In the genomic region with DNA sequence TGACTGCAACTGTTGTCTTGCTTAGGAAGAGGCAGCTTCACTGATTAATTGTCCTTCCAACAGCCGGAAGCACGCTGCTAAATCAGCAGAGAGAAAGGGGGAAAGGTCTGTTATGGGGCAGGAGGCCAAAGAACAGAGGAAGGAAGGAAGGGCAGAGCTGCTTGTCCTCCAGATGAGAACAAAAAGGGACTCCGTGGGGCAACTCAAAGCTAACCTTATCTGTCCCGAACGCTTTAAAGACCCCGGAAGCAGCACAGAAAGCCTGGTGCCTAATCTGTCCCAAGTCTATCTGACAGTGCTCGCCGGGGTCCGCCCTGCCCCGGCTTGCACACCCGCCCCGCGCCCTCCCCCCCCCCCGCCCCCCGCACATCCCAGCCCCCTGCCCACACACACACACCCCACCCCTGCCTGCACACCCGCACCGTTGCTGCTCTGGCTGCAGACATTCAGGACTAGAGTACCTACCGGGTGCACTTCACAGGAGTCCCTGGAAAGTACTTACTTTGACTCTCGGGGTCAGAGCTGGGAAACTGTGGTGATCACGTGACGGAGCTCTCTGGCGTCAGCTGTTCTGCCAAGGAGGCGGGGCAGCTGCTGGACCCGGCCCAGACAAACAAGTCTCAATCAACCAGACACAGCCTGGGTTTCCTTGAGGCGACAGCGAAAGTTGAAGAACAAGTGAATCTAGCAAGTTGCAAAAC, we compare ENCODE assay signal across 8 mouse cellular contexts. TPM values are rescaled to one million over a fixed set of nuclear protein-coding genes. Genes with fewer than 3 reads are reported as not detected.
A peak's percentile ranks its signal among the peaks of the same experiment; 100 is the strongest.
DNase-seq lines count a peak whose midpoint lies in the region; ATAC-seq lines count a peak whose summit lies in the region.

A gene (minus strand): TSS at position 649 of the 701 bp plus-strand sequence.

- DNase-seq in ES-CJ7 (ENCODE audit: low read depth, low spot score), result peak; percentile 89
- peak; percentile 60 for DNase-seq in c-Kit-positive CD71-negative TER-119-negative erythroid progenitor cells, embryonic 14.5 days (ENCODE audit: low read depth)
- peak; percentile 67 for DNase-seq in layer of hippocampus, adult 9-10 months (ENCODE audit: low spot score)
- DNase-seq in ovary, adult 18-20 months (ENCODE audit: low spot score), result peak; percentile 82
- DNase-seq in thymus, postnatal 14 days, result peak; percentile 71

- H3K27me3 ChIP-seq in forebrain, embryonic 15.5 days, result no peaks in the 10 kb centered on the region; the same call in 1 of the 2 replicates
- no peaks in the 10 kb centered on the region for H3K27me3 ChIP-seq in lung, embryonic 16.5 days (ENCODE audit: control insufficient read depth, insufficient read depth, low read depth, low read length)

- peak; percentile 62 for ATAC-seq in forebrain, embryonic 15.5 days (replicated peaks)
- ATAC-seq in hematopoietic stem cell, adult 5-6 weeks (replicated peaks in 1 of 2; ENCODE audit: insufficient read depth in 1 of 2, low FRiP score in 2 of 2, low TSS enrichment in 1 of 2, low read depth in 1 of 2, poor library complexity in 2 of 2, severe bottlenecking in 2 of 2), result peak; percentile 80 to 85
- ATAC-seq in lung, embryonic 16.5 days (ENCODE audit: low read depth), result peak; percentile 88

- H3K9ac ChIP-seq in forebrain, embryonic 15.5 days (replicated peaks), result peak within 1 kb of the TSS; percentile 41
- peak within 1 kb of the TSS; percentile 62 for H3K9ac ChIP-seq in lung, embryonic 16.5 days (ENCODE audit: low read length)

- H3K4me2 ChIP-seq in forebrain, embryonic 15.5 days (replicated peaks), result peak within 1 kb of the TSS; percentile 68
- peak within 1 kb of the TSS; percentile 68 for H3K4me2 ChIP-seq in lung, embryonic 16.5 days (ENCODE audit: low read depth, low read length)

- H3K27ac ChIP-seq in forebrain, embryonic 15.5 days (replicated peaks), result no peak within 1 kb of the TSS
- peak within 1 kb of the TSS; percentile 52 for H3K27ac ChIP-seq in lung, embryonic 16.5 days (ENCODE audit: low read length)

- H3K9me3 ChIP-seq in forebrain, embryonic 15.5 days, result no peaks in the 10 kb centered on the region
- no peaks in the 10 kb centered on the region for H3K9me3 ChIP-seq in lung, embryonic 16.5 days (ENCODE audit: control insufficient read depth, low read length)

- peak within 1 kb of the TSS; percentile 42 for H3K4me3 ChIP-seq in forebrain, embryonic 15.5 days
- peak within 1 kb of the TSS; percentile 56 for H3K4me3 ChIP-seq in lung, embryonic 16.5 days (ENCODE audit: low read length)

- H3K36me3 ChIP-seq in forebrain, embryonic 15.5 days, result no peaks in the 10 kb centered on the region
- H3K36me3 ChIP-seq in lung, embryonic 16.5 days (ENCODE audit: control insufficient read depth, insufficient read depth, low read length), result 0 out of 2 replicates have a peak, but pooled peaks cover 2% of the 10 kb centered on the region

- under 1% methylated on average over 26 of the region's 26 CpGs for WGBS in forebrain, embryonic 15.5 days
- 0% methylated on average over 21 of the region's 26 CpGs for WGBS in lung, embryonic 16.5 days

- H3K4me1 ChIP-seq in forebrain, embryonic 15.5 days, result peaks cover 25% of the 10 kb centered on the region
- peaks cover 8% of the 10 kb centered on the region; the same call in 1 of the 2 replicates for H3K4me1 ChIP-seq in lung, embryonic 16.5 days (replicated peaks; ENCODE audit: control insufficient read depth, insufficient read depth, low read length)

RNA-seq across cellular contexts. Expression of the gene that starts here (rescaled TPM):
- 14.1 and 15.3 TPM in 2 replicates for polyA plus RNA-seq in forebrain, embryonic 15.5 days (2015; fragmentation: Nextera tagmentation; extraction: Ambion mirVana)
- total RNA-seq in hematopoietic stem cell, adult 5-6 weeks (2017), result 15.0 and 21.2 TPM in 2 replicates
- 69.7 and 70.1 TPM in 2 replicates for polyA plus RNA-seq in lung, embryonic 16.5 days (2015; fragmentation: Nextera tagmentation; extraction: Ambion mirVana)
